In the genomic region with DNA sequence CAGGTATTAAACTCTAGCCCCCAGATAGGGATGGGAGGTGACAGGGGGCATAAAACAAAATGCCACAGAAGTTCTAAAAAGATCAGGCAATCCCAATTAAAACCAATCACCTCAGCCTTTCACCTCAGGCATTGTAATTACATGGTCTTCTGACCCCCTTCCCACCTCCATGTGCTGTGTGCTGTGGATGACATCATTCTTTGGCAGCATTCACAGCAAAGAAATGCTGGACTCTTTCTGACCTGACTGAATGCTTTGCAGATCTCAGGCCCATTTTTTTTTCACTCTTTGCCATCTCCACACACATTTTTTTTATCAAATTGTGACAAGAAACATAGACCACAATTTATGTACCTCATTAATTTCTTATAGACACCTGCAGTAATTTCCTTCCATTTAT, we compare ENCODE assay signal across 21 mouse cellular contexts.
DNase-seq lines count a peak whose midpoint lies in the region; ATAC-seq and TF ChIP-seq lines count a peak whose summit lies in the region.
"Had no signal": no experiment of that assay in that cellular context is flagged by ENCODE, and none has a peak within 500 bp of the region (broad histone marks: within the 10 kb centered on the region; RNA-seq: fewer than 3 reads in every experiment).

No protein-coding gene starts in this region.

- peak; percentile 5 for DNase-seq in embryo, embryonic 10 days (ENCODE audit: low spot score)
- DNase-seq in embryo, embryonic 9.5 days (ENCODE audit: extremely low spot score) = no peak
- DNase-seq in hindbrain, postnatal 0 days (ENCODE audit: low spot score) = peak; percentile 25
- DNase-seq in hindbrain, embryonic 10.5 days (ENCODE audit: low spot score) = no peak
- no peak for DNase-seq in Patski (ENCODE audit: low read depth, low spot score)
- DNase-seq in natural killer cell, adult 2 months (ENCODE audit: low spot score in 2 of 2) = no peak
- no peak for DNase-seq in kidney, postnatal 36 days
- DNase-seq: adrenal gland, adult 2 months; adrenal gland, postnatal 25 days; cerebellum, adult 8-10 months; cerebellum, postnatal 25 days; gastrocnemius, adult 2 months; gastrocnemius, postnatal 25 days; heart, postnatal 4 days; kidney, adult 18-20 months had no signal

- TF ChIP-seq CTCF in hindbrain, postnatal 0 days (IDR thresholded peaks at IDR 0.05; ENCODE audit: low read depth) = no peak
- no peak for TF ChIP-seq CTCF in Patski (IDR thresholded peaks at IDR 0.05)

- ATAC-seq in hindbrain, postnatal 0 days = no peak
- peak; percentile 65 for ATAC-seq in Patski
- ATAC-seq: intestine, embryonic 15.5 days had no signal

- H3K79me2 ChIP-seq in myocyte (ENCODE audit: control insufficient read depth, insufficient read depth) = no peaks in the 10 kb centered on the region

- no peak overlapping the region for H3K27ac ChIP-seq in hindbrain, postnatal 0 days
- H3K27ac ChIP-seq in hindbrain, embryonic 10.5 days = no peak overlapping the region
- H3K27ac ChIP-seq: forebrain, embryonic 12.5 days; gastrocnemius, adult 2 months; hindbrain, embryonic 13.5 days; intestine, embryonic 15.5 days had no signal

- H3K4me1 ChIP-seq in hindbrain, postnatal 0 days (ENCODE audit: insufficient read depth, low read length) = no peaks in the 10 kb centered on the region
- H3K4me1 ChIP-seq in hindbrain, embryonic 10.5 days (replicated peaks) = no peaks in the 10 kb centered on the region
- H3K4me1 ChIP-seq: forebrain, embryonic 12.5 days; heart, embryonic 12.5 days; hindbrain, embryonic 13.5 days; intestine, embryonic 15.5 days had no signal

- H3K27me3 ChIP-seq in hindbrain, postnatal 0 days (ENCODE audit: insufficient read depth, low read length) = no peaks in the 10 kb centered on the region
- no peaks in the 10 kb centered on the region for H3K27me3 ChIP-seq in hindbrain, embryonic 10.5 days (ENCODE audit: insufficient read depth, poor library complexity, severe bottlenecking)
- no peaks in the 10 kb centered on the region for H3K27me3 ChIP-seq in Patski
- H3K27me3 ChIP-seq in myocyte (ENCODE audit: control insufficient read depth, insufficient read depth, insufficient read length) = no peaks in the 10 kb centered on the region
- H3K27me3 ChIP-seq: CH12.LX; forebrain, embryonic 12.5 days; heart, embryonic 12.5 days; hindbrain, embryonic 13.5 days; intestine, embryonic 15.5 days had no signal

- no peak overlapping the region for H3K4me2 ChIP-seq in hindbrain, postnatal 0 days (ENCODE audit: low read depth, low read length)
- peak overlapping the region; percentile 37 for H3K4me2 ChIP-seq in myocyte (ENCODE audit: low read depth)
- H3K4me2 ChIP-seq: forebrain, embryonic 12.5 days; heart, embryonic 12.5 days; hindbrain, embryonic 13.5 days; intestine, embryonic 15.5 days had no signal

- H3K36me3 ChIP-seq in hindbrain, postnatal 0 days (ENCODE audit: insufficient read depth, low read length) = no peaks in the 10 kb centered on the region
- H3K36me3 ChIP-seq in hindbrain, embryonic 10.5 days = no peaks in the 10 kb centered on the region
- no peaks in the 10 kb centered on the region for H3K36me3 ChIP-seq in myocyte (ENCODE audit: control insufficient read depth, insufficient read depth)
- H3K36me3 ChIP-seq: forebrain, embryonic 12.5 days; heart, embryonic 12.5 days; hindbrain, embryonic 13.5 days; intestine, embryonic 15.5 days had no signal

- TF ChIP-seq POLR2A in myocyte (IDR thresholded peaks at IDR 0.05; ENCODE audit: insufficient read length, low read depth) = no peak

- CTCF ChIA-PET in Patski (lab: Charles Lee) = no interaction called here

- no peak overlapping the region for H3K4me3 ChIP-seq in hindbrain, postnatal 0 days (ENCODE audit: low read length)
- H3K4me3 ChIP-seq in hindbrain, embryonic 10.5 days = no peak overlapping the region
- no peak overlapping the region for H3K4me3 ChIP-seq in myocyte
- H3K4me3 ChIP-seq: forebrain, embryonic 12.5 days; gastrocnemius, adult 2 months; heart, embryonic 12.5 days; hindbrain, embryonic 13.5 days; intestine, embryonic 15.5 days had no signal

- H3ac ChIP-seq in myocyte (ENCODE audit: control insufficient read depth, insufficient read length) = no peak overlapping the region

- H3K9ac ChIP-seq in hindbrain, postnatal 0 days (replicated peaks; ENCODE audit: low read length) = no peak overlapping the region
- H3K9ac ChIP-seq: forebrain, embryonic 12.5 days; heart, embryonic 12.5 days; hindbrain, embryonic 13.5 days; intestine, embryonic 15.5 days had no signal

- in situ Hi-C loops in Patski (cut with MboI; ENCODE audit: low pct_unique_long_range_greater_than_20kb) = no loop called here

- H3K9me3 ChIP-seq in hindbrain, postnatal 0 days (ENCODE audit: low read length) = no peaks in the 10 kb centered on the region
- H3K9me3 ChIP-seq in hindbrain, embryonic 10.5 days = no peaks in the 10 kb centered on the region
- H3K9me3 ChIP-seq: forebrain, embryonic 12.5 days; heart, embryonic 12.5 days; hindbrain, embryonic 13.5 days; intestine, embryonic 15.5 days had no signal

- POLR2A ChIA-PET in Patski (lab: Charles Lee) = no interaction called here

TF ChIP-seq in myocyte, 11 proteins besides CTCF, POLR2A, EP300 and RAD21:
- TF ChIP-seq MYOD1 (IDR thresholded peaks at IDR 0.05; ENCODE audit: control insufficient read depth in 1 of 3, insufficient read length in 2 of 3, low read depth in 2 of 3) = no peak
- no peak for TF ChIP-seq TCF12 (IDR thresholded peaks at IDR 0.05; ENCODE audit: insufficient read depth, poor library complexity, severe bottlenecking)
- no peak for TF ChIP-seq E2F4 (IDR thresholded peaks at IDR 0.05; ENCODE audit: insufficient read depth)

Comparison
In these comparisons a context has a peak if more than half of its experiments do, and no peak if none do; other contexts are left out.
1. DNase-seq: peak in embryo, embryonic 10 days (single experiment) and hindbrain, postnatal 0 days (single experiment); none in embryo, embryonic 9.5 days (single experiment), hindbrain, embryonic 10.5 days (single experiment), Patski (single experiment), natural killer cell, adult 2 months (0 of 2) and kidney, postnatal 36 days (0 of 2).